Mouse (Mus musculus) A20 (cell line): ENCODE measurements around the gene Nlgn3.
"Not testable (repeated sequence)": the region's sequence is repeated elsewhere in the genome, so short reads cannot be mapped to it uniquely, and the experiment has no call there.

Experiments used
- DNase-seq: peaks from one replicate; pipeline ENCODE4 v3.0.0-alpha.2; 2011; ENCODE audit warnings: low read depth, low spot score

Nlgn3 gene

DNA sequence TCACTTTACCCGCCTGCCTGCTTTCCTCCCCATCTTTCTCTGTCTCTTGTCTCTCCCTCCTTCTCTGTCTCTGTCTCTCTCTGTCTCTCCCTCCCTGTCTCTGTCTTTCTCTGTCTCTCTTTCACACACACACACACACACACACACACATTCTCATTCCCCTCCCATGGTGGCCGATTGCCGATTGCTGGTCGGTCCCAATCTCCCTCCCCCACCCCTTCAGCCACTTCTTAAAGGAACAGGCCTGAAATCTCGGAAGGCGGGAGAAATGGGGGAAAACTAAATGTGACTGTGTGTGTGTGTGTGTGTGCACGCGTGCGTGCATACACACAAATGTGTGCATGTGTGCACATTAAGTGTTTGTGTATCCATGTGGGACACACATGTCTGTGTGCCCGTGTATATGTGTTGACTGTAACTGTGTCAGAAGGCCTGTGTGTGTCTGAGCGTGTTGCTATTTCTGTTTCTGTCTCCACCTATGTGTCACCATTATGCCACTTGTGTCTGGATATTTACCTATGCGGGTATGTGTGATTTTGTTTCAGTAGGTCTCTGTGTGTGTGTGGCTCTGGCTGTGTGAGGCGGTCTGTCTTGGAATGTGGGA is 1.6 kb downstream of the Nlgn3 start:
- no peak for DNase-seq

- no peak for DNase-seq
These were observed 2.7 kb downstream of the Nlgn3 start for GRCm38 (mm10) chrX:101301654-101302053.

- no peak for DNase-seq
These were observed 5.7 kb downstream of the Nlgn3 start for GRCm38 (mm10) chrX:101304646-101305045.

DNA sequence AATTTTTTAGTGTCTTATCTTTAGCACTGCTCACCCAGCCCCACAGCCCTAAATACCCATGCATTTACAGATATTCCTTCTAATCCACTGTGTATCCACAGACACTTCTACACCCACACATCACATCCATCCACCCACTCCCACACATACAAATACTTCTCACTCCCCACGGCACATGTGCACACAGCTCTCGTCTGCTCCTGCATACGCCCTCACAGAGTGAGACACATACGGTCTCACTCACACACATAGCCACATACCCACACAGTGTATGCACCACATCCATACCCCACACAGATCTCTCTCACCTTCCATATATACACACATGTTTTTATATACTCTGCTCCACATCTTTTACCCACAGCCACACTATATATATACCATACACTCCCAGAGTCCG is 10.3 kb downstream of the Nlgn3 start:
- no peak for DNase-seq

DNA sequence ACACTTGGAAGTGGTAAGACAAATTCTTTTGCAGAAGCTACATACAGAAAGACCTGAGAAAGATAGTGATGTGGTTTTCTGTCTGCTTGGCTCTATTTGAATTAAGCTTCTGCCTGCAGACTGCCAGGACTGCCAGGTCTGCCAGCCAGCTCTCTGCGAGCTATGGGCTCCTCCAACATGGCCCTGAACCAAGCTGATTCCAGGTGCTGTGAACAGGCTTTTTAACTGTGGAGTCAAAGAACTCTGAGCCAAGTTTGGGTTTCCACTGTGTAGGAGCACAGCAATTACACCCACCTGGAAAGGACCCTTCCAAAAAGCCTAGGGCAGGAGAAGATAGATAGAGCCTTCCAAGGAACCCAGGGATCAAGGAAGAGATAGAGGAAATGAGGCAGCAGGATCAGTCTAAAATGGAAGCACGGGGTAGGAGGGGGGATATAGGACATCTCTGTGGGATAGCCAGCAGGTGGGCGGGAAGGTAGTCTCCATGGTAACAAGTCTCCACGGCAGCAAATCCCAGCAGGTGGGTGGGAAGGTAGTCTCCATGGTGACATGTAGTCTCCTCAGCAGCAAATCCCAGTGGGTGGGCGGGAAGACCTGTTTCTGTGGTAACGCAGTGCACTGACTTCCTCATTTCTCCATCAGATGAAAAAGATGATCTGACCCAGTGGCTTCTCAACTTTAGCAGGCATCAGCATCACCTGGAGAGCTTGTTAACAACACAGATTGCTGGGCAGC is 14.8 kb downstream of the Nlgn3 start:
- DNase-seq = no peak

- DNase-seq = no peak
These were observed 20.8 kb downstream of the Nlgn3 start for GRCm38 (mm10) chrX:101319775-101320174.

GRCm38 (mm10) chrX:101325989-101326899 is 27.3 kb downstream of the Nlgn3 start:
- no peak for DNase-seq

GRCm38 (mm10) chrX:101329372-101330028 is 30.5 kb downstream of the Nlgn3 start:
- DNase-seq = peak; percentile 35

DNA sequence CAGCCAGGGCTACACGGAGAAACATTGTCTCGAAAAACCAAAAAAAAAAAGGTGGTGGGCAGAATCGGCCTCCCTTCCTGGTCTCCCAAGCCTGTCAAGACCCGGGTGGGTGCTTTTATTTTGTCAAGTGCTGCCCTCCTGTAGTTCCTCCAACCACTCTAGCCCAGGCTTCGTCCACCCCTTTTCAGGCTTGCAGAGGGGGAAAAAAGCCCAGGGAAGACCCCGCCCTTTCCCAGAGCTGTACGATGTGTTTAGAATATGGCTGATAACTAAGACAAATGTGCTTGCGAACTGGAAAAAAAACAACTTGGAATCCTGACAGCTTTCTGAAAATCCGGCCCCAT is 33.0 kb downstream of the Nlgn3 start:
- no peak for DNase-seq

DNA sequence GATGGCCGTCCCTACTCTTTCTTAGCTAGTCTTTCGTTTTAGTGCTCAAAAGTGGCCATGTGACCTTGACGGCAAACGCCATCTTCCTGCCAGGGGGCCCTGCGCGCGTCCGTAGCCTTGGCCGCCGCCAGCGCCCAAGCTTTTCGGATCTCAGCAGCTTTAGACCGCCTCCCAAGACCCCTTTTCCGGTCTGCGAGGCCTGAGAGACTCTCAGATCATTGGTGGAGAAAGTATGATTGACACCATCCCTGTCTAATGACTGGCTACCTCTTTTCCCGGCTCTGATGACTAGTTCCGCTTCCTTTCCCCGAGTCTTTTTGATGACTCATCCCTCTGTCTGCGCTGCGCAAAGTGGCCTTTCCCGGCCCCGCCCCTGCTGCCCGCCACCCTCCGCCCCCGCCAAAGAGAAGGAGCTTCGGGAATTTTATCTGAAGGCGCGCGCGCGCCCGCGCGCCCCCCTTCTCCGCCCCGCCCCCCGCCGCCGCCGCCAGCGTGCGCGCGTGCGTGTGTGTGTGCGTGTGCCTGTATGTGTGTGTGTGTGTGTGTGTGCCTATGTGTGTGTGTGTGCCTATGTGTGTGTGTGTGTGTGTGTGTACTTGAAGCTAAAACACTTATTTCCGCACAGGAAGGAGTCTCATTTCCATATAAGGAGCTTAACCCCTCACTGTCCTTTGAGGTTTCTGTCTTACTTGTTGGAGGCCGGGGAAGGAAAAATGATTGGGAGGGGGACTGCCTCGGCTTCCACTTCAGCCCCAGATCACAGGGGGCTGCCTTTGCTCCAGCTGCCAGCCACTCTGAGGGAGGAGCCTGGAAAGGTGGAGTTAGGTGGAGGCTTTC is 33.6 kb downstream of the Nlgn3 start:
- peak; percentile 92 for DNase-seq

DNA sequence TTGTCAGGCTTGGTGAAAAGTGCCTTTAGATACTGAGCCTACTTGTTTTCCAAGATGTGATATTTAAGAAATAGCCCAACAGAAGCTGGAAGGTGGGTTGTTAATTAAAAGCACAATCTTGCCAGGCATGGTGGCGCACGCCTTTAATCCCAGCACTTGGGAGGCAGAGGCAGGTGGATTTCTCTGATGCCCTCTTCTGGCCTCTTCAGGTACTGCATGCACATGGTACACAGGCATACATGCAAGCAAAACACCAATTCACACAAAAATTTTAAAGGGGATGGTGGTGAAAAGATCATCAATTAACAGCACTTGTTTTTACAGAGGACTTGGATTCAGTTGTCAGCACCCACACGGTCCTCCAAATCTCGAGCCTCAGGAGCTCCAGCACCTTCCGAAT is 35.6 kb downstream of the Nlgn3 start:
- DNase-seq = peak; percentile 58

GRCm38 (mm10) chrX:101338666-101339065 is 39.7 kb downstream of the Nlgn3 start:
- peak; percentile 42 for DNase-seq

- DNase-seq = not testable (repeated sequence)
These were observed 43.9 kb downstream of the Nlgn3 start for GRCm38 (mm10) chrX:101342837-101343236.

GRCm38 (mm10) chrX:101345456-101345855 is 46.5 kb downstream of the Nlgn3 start:
- DNase-seq = no peak

DNA sequence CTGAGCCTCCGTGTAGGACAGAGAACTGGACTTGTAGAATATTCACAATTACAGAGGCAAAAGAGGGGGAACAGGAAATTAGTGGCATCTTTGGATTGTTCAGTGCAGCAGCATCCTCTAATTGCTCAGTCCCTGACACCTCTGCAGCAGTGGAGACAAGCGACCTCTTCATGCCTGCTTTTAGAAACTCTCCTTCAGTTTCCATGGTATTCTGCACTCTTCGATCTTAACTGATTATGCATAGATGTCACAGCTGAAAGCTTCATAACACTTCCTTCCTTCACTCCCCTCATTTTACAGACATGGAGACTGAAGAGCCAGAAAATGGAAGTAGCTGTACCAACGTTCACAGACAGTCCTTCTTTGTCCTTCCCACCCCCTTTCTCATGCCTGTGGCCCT is 47.5 kb downstream of the Nlgn3 start:
- DNase-seq = no peak

DNA sequence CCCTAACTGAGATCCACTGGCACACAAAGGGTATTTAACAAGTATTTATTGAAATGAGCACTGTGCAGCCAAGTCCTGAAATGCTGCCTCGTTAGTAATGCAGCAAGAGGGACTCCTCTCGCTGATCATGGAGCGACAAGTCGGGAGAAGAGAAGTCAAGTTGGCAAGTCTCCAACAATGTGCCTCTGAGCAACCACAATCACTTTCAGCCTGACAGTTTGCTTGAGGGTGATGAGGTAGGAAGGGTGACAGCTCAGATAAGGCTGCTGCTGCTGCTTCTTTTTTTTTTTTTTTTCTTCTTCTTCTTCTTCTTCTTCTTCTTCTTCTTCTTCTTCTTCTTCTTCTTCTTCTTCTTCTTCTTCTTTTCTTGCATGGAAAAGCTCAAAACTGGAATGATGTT is 52.2 kb downstream of the Nlgn3 start:
- no peak for DNase-seq

DNA sequence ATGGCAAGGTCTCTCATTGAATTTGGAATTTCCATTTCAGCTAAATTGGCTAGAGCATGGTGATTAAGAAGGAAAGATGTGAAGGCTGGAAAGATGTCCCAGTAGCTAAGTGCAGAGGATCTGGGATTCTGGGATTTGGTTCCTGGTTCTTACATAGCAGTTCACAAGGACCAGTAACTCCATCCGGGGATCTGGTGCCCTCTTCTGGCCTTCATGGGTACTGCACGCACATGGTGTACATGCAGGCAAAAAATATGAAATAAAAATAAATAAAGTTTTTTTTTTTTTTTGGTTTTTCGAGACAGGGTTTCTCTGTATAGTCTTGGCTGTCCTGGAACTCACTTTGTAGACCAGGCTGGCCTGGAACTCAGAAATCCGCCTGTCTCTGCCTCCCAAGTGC is 59.9 kb downstream of the Nlgn3 start:
- DNase-seq = peak; percentile 29

- DNase-seq = no peak
These were observed 70.0 kb downstream of the Nlgn3 start for GRCm38 (mm10) chrX:101369001-101369400.

DNA sequence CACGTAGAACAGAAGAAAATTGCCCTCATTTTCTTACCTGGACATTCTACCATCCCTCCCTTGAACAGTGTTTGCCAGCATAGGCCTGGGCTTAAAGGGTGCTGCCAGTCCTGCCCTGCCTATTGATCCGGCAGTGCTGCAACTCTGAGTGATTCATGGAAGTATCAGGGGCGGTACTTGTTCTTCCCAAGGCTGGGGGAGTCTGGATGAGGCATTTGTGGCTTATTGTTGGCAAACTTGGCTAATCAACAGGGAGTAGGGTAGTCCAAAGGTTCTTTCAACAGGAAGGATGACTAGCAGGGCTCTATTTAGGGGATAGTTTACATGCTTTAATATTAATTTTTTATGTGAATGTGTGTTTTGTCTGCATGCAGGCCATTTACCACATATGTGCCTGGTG is 71.6 kb downstream of the Nlgn3 start:
- DNase-seq = no peak

- DNase-seq = no peak
These were observed 74.0 kb downstream of the Nlgn3 start for GRCm38 (mm10) chrX:101372946-101373345.
